Mouse (Mus musculus) gastrocnemius, adult 8-10 months (tissue): ENCODE data around the gene Acox3. TPM values are rescaled to one million over a fixed set of nuclear protein-coding genes. Genes with fewer than 3 reads are reported as not detected.
"Not testable (repeated sequence)": the region's sequence is repeated elsewhere in the genome, so short reads cannot be mapped to it uniquely, and the experiment has no call there.

Source experiments
- DNase-seq, 2 experiments: peaks; one replicate each; pipeline ENCODE4 v3.0.0; 2022; ENCODE audit warnings: low spot score in 2 of 2
- total RNA-seq, 4 experiments: library from RNA; stranded (reverse); gene quantifications; 2 replicates each; pipeline ENCODE4 v1.2.4; 2022

The Acox3 gene
- total RNA-seq, 4 experiments from 2014 or later: 14.6 to 20.0 (median 17.2) TPM

DNA sequence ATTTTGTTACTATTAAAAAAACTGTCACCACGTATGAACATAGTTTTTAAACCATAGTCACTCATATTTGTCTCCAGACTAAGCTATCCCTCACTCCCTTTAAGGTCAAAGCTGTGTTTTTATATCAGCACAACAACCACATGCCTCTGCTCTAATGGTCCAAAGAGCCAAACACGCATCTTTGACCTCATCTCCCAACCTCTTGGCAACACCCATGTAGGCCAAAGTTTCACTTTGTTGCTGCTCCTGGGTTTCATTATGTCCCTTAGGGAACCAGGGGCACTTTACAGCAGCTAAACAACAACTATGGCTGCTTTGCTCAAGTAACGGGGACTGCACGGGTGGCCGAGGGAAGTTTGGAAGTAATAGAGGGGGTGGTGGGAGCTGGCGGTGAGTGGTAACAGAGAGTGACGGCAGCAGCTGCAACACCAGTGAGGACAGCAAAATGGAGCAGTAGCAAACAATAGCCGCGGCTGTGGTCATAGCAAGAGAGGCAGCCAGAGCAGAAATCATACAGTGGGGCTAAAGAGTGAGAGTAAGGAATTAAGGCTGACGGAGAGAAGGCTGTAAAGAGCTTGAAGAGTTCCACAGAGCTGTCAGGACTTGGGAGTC, 6.3 kb upstream of the Acox3 start:
- no peak for DNase-seq

DNA sequence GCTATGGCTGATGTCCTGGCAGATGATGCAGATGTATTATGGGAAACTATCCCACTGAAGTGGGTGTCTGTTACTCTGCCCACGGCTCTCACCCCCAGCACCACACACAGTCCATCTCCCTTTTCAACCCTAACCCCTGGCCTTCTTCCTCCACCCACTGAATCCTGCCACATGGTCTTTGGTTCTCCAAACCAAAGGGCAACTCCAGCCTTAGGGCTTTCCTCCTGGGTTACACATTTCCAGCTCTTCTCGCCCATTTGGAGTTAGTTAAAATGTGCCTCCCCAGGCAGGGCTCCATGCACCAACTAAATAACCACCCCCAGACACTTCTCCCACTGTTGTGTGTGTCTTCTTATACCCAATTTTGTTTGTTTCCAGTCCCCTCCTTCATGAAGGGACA, 4.4 kb upstream of the Acox3 start:
- no peak for DNase-seq

- DNase-seq: no peak
Observed at GRCm38 (mm10) chr5:35579247-35579893, 3.5 kb upstream of the Acox3 start.

DNA sequence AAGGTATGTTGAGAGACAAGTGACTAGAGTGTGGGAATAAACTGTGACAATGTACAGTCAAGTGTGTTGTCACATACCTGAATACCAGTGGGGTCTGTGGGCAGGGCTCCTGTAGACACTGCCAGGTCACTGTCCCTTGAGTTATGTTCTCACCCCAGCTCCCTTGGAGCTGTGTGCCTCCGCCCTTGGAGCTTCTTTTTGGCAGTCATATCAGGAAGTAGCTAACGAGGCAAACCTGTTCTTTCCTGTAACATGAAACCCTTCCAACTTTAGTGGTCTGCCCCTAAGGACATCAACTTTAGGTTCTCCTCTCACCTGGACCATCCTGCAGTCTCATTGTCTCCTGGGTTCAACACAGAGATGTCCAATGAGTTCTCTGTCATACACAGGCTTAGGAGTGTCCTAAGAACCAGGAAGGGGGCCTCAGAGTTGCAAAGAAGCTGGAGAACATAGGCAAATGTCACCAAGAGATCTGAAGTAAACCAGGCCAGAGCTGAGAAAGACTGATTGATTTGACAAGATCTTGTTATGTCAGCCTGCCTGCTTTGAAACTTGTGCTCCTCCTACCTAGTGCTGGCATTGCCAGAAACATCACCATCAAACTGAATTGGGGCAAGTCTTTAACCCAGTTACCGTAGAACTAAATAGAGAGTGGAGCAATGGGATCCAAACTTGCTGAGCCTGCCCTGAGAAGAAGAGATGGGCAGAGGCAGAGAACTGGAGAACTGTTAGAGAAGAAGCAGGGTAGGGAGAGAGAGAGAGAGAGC, 2.5 kb upstream of the Acox3 start:
- DNase-seq: no peak

GRCm38 (mm10) chr5:35583221-35583783, 462 bp downstream of the Acox3 start:
- no peak for DNase-seq

- not testable (repeated sequence) for DNase-seq
Observed at GRCm38 (mm10) chr5:35584259-35584658, 1.4 kb downstream of the Acox3 start.

- DNase-seq: no peak
Observed at GRCm38 (mm10) chr5:35591497-35591896, 8.7 kb downstream of the Acox3 start.

DNA sequence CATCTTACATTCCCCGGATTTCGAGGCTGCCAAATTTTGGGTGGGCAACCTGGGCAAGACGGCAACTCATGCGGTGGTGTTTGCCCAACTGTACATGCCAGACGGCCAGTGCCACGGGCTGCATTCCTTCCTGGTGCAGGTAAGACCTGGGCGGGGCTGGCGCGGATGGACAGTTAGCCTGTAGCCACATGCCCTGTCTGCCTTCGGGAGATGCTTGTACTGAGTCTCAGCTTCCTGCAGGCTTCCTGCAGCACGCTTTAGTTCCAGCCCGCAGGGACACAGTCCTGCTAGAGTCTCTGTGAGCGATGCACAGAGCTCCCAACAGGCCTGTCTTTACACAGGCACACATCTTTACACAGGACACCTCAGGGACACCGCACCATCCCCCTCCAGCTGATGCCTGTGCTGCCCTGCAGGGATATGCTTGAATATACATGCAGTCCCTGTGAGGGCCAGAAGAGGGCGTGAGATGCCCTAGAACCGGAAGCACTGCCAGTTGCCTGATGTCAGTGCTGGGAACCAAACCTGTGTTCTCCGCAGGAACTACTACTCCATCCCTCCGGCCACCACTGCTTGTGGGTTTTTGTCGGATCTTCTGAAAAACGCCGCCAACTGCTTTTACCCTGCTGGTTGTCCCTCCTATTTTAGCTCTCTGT, 9.4 kb downstream of the Acox3 start:
- no peak for DNase-seq

DNA sequence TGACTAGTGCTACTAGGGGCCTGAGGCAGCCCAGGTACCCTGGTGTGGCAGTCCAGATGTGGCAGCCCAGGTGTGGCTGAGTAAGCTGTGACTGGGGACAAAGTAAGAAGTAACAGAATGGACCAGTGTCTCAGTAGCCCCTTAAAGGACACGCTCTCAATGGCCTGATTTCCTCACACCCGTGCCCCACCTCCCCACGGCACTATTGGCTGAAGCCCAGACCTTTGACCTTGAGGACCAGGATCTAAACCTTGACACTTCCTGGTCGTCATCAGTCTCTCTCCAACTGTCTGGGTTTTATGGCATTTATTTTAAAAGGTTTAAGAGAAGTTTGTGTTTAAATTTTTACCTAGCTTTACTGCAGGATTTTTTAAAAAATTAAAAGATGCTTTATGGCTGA, 10.0 kb downstream of the Acox3 start:
- no peak for DNase-seq

DNA sequence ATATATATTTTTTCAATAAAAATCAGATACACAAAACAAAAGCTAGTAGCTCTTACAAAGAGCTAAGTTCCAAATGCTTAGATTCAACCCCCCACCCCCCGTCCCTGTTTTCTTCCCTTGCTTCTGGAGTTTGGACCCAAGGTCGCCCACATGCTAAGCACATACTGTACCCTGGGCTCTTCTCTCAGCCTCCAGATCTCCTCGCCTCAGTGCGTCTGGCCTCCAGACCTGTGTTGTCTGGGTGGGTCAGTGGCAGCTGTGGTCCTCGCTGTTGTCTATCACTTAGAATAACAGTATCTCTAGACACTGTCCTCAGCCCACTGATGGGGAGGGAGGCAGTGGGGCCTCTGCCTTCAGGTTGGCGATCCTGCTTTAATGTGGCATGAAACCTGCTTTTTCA, 10.4 kb downstream of the Acox3 start:
- DNase-seq: no peak

- no peak for DNase-seq
Observed at GRCm38 (mm10) chr5:35594768-35595167, 11.9 kb downstream of the Acox3 start.

GRCm38 (mm10) chr5:35595706-35596105, 12.9 kb downstream of the Acox3 start:
- DNase-seq: peak; percentile 50 to 56

DNA sequence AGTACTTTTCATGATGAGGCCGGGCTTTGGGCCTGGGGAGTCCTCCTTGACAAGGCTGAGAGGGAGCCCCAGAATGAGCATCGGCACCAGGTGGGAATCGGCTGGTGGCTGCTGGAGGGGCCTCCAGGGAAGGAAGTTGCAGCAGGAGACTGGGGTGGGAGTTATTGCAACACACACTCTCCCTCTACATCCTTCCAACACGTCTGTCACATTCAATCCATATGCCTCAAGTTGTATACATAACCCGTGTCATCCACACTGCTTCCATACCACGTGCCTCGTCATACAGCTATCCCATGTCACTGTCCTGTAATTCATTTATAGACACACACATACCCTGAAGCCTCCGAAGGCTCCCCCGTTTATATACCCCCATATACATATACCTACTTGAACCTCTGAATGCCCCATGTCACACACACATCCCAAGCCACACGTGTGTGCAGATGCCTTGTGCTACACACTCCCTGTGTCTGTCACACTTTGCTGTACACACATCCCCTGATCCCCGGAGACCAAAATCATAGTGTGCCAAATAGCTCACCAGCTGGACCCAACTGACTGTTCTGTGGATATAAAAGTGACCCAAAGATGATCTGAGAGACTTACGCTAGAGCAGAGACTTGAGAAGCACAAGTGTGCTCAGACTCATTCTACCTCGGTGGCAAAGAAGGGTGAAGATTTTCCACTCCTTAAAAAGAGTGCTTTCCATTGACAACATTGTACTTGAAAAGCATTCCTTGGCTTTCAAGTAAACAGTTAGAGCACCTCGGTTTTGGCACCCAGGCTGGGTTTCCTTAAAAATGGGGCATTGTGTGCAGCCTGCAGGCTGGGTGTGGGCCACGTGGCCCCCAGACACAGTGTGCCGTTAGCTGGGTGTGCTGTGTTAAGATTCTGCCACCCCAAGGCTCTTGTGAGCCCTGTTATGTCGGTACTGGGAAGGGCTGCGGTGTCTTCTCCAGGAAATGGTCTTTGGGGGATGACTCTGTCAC, 13.6 kb downstream of the Acox3 start:
- no peak for DNase-seq

DNA sequence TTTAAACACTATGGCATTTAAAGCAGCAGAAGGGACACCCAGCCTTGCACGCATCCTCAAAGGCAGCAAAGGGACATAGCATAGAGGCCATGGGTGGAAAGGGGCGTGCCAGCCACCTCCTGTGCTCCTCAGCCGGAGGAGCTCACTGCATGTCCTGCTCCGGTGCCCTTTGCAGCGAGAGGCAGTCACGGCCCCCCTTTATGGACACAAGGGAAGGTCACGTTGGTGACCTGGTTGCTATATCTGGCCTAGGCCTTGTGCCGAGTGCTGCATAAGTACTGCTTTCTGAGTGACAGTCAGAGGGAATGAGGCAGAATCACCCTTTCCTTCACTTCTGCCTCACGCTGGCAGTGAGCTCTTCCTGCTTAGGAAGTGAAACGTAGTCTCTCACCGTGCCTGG, 17.4 kb downstream of the Acox3 start:
- peak in 1 of 2 experiments; percentile 52 for DNase-seq

- DNase-seq: no peak
Observed at GRCm38 (mm10) chr5:35601526-35601925, 18.7 kb downstream of the Acox3 start.

DNA sequence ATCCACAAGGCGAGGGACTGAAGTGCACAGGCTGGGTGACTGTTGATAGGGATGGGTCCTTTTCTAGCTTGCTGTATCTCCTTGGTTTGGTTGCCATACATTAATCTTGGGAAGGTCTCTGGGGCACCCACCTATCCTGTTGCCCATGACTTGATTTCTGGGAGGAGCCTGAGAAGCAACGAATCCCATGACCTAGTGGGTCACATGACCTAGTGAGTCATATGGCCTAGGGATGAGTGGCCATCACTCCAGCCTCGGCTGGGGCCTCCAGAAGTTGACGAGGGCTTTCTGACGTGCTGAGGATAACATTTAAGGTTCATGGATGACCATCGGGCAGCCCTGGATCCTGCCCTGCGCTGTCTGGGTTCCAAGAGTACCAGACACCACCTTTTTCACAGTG, 22.5 kb downstream of the Acox3 start:
- DNase-seq: no peak

GRCm38 (mm10) chr5:35606800-35607199, 24.0 kb downstream of the Acox3 start:
- DNase-seq: no peak

- no peak for DNase-seq
Observed at GRCm38 (mm10) chr5:35607784-35608183, 24.9 kb downstream of the Acox3 start.

GRCm38 (mm10) chr5:35608559-35608958, 25.7 kb downstream of the Acox3 start:
- no peak for DNase-seq

GRCm38 (mm10) chr5:35609381-35609780, 26.5 kb downstream of the Acox3 start:
- peak; percentile 74 to 84 for DNase-seq

- DNase-seq: no peak
Observed at GRCm38 (mm10) chr5:35609971-35610370, 27.1 kb downstream of the Acox3 start.
